Mouse (Mus musculus) ES-Bruce4 (cell line): ENCODE measurements around the gene Syt1. TPM values are rescaled to one million over a fixed set of nuclear protein-coding genes. Genes with fewer than 3 reads are reported as not detected.

ENCODE experiments used
- H3K27ac ChIP-seq: 2 replicates; pipeline ENCODE4 v1.5.1; 2012; ENCODE audit warnings: low read length, inconsistent platforms; ENCODE audit not compliant: insufficient read depth
- H3K27me3 ChIP-seq: 2 replicates; pipeline ENCODE4 v1.6.1; 2012; ENCODE audit warnings: mild to moderate bottlenecking, low read length, inconsistent platforms; ENCODE audit not compliant: control insufficient read depth, poor library complexity, insufficient read depth, severe bottlenecking
- H3K36me3 ChIP-seq: 2 replicates; pipeline ENCODE4 v1.6.1; 2012; ENCODE audit warnings: inconsistent platforms, mild to moderate bottlenecking, low read length, moderate library complexity; ENCODE audit not compliant: control insufficient read depth, poor library complexity, insufficient read depth, severe bottlenecking
- H3K4me1 ChIP-seq: one replicate; pipeline ENCODE4 v1.8.1; 2011; ENCODE audit warnings: low read length; ENCODE audit not compliant: control insufficient read depth, insufficient read depth
- H3K4me3 ChIP-seq: 2 replicates; pipeline ENCODE4 v1.5.1; 2011; ENCODE audit warnings: low read depth, mild to moderate bottlenecking, low read length
- H3K9ac ChIP-seq: 2 replicates; pipeline ENCODE4 v1.6.1; 2012; ENCODE audit warnings: low read depth, mild to moderate bottlenecking, inconsistent platforms; ENCODE audit not compliant: poor library complexity, severe bottlenecking
- H3K9me3 ChIP-seq: replicated peaks from 2 replicates; pipeline ENCODE4 v1.6.1; 2012; ENCODE audit warnings: mild to moderate bottlenecking, low read length, inconsistent platforms; ENCODE audit not compliant: control insufficient read depth, poor library complexity, insufficient read depth, severe bottlenecking
- CTCF ChIP-seq: IDR thresholded peaks from one replicate; pipeline ENCODE4 v1.8.1; 2011; ENCODE audit warnings: low read depth, low read length
- EP300 ChIP-seq: IDR thresholded peaks from 2 replicates; pipeline ENCODE4 v1.6.1; 2011; ENCODE audit warnings: low read depth, low read length; ENCODE audit not compliant: insufficient read depth
- POLR2A ChIP-seq: IDR thresholded peaks from one replicate; pipeline ENCODE4 v1.8.1; 2011; ENCODE audit warnings: low read length; ENCODE audit not compliant: insufficient read depth
- polyA plus RNA-seq: library from polyadenylated mRNA; stranded (reverse); fragments of >200 nt; gene quantifications from 2 replicates; pipeline ENCODE4 v1.2.4, GENCODE M21; 2011; ENCODE audit warnings: low read depth; ENCODE audit not compliant: missing spikeins, insufficient read depth, insufficient read length

The Syt1 gene
- polyA plus RNA-seq, 1 experiment = 0.72 TPM

GRCm38 (mm10) chr10:108896529-108896928 is 114.3 kb downstream of the Syt1 start:
- Histone ChIP-seq H3K4me1 (no peaks in the 10 kb centered on the region), H3K36me3 (no peaks in the 10 kb centered on the region), H3K27ac (no peak overlapping the region), H3K9me3 (no peaks in the 10 kb centered on the region), H3K27me3 (no peaks in the 10 kb centered on the region), H3K9ac (no peak overlapping the region), H3K4me3 (no peak overlapping the region)
- no peak for TF ChIP-seq EP300
- TF ChIP-seq POLR2A = no peak
- TF ChIP-seq CTCF = no peak

GRCm38 (mm10) chr10:108893288-108893687 is 117.5 kb downstream of the Syt1 start:
- Histone ChIP-seq H3K27me3 (no peaks in the 10 kb centered on the region), H3K27ac (no peak overlapping the region), H3K4me3 (no peak overlapping the region), H3K36me3 (no peaks in the 10 kb centered on the region), H3K9me3 (no peaks in the 10 kb centered on the region), H3K9ac (no peak overlapping the region), H3K4me1 (no peaks in the 10 kb centered on the region)
- TF ChIP-seq POLR2A = no peak
- TF ChIP-seq CTCF = no peak
- no peak for TF ChIP-seq EP300

- no peaks in the 10 kb centered on the region for H3K27me3 ChIP-seq
- no peaks in the 10 kb centered on the region for H3K4me1 ChIP-seq
- no peaks in the 10 kb centered on the region for H3K9me3 ChIP-seq
- TF ChIP-seq POLR2A (no peak), EP300 (no peak), CTCF (no peak)
- H3K36me3 ChIP-seq = no peaks in the 10 kb centered on the region
- no peak overlapping the region for H3K27ac ChIP-seq
- no peak overlapping the region for H3K9ac ChIP-seq
- H3K4me3 ChIP-seq = no peak overlapping the region
Observed at GRCm38 (mm10) chr10:108892441-108892840, 118.3 kb downstream of the Syt1 start.

GRCm38 (mm10) chr10:108889084-108889483 is 121.7 kb downstream of the Syt1 start:
- no peaks in the 10 kb centered on the region for H3K36me3 ChIP-seq
- H3K27ac ChIP-seq = no peak overlapping the region
- H3K27me3 ChIP-seq = no peaks in the 10 kb centered on the region
- H3K9ac ChIP-seq = no peak overlapping the region
- no peak overlapping the region for H3K4me3 ChIP-seq
- no peaks in the 10 kb centered on the region for H3K4me1 ChIP-seq
- TF ChIP-seq EP300 = no peak
- no peak for TF ChIP-seq CTCF
- TF ChIP-seq POLR2A = no peak
- H3K9me3 ChIP-seq = no peaks in the 10 kb centered on the region

GRCm38 (mm10) chr10:108886781-108887180 is 124.0 kb downstream of the Syt1 start:
- no peak overlapping the region for H3K27ac ChIP-seq
- no peak overlapping the region for H3K9ac ChIP-seq
- TF ChIP-seq EP300 (no peak), CTCF (no peak), POLR2A (no peak)
- no peaks in the 10 kb centered on the region for H3K27me3 ChIP-seq
- H3K4me1 ChIP-seq = no peaks in the 10 kb centered on the region
- H3K9me3 ChIP-seq = no peaks in the 10 kb centered on the region
- no peaks in the 10 kb centered on the region for H3K36me3 ChIP-seq
- H3K4me3 ChIP-seq = no peak overlapping the region

- Histone ChIP-seq H3K9me3 (no peaks in the 10 kb centered on the region), H3K36me3 (no peaks in the 10 kb centered on the region)
- TF ChIP-seq EP300 (no peak), CTCF (no peak), POLR2A (no peak)
Observed at GRCm38 (mm10) chr10:108885769-108886168, 125.0 kb downstream of the Syt1 start.

GRCm38 (mm10) chr10:108884520-108884919 is 126.3 kb downstream of the Syt1 start:
- Histone ChIP-seq H3K4me1 (no peaks in the 10 kb centered on the region), H3K27me3 (no peaks in the 10 kb centered on the region), H3K9me3 (no peaks in the 10 kb centered on the region), H3K36me3 (no peaks in the 10 kb centered on the region), H3K27ac (no peak overlapping the region), H3K9ac (no peak overlapping the region), H3K4me3 (no peak overlapping the region)
- TF ChIP-seq CTCF = no peak
- TF ChIP-seq POLR2A = no peak
- TF ChIP-seq EP300 = no peak

More at GRCm38 (mm10) chr10:108885769-108886168, 125.0 kb downstream of the Syt1 start:
- H3K27ac ChIP-seq = no peak overlapping the region
- no peak overlapping the region for H3K9ac ChIP-seq
- no peaks in the 10 kb centered on the region for H3K27me3 ChIP-seq
- no peak overlapping the region for H3K4me3 ChIP-seq
- no peaks in the 10 kb centered on the region for H3K4me1 ChIP-seq
